Mouse (Mus musculus) bone marrow, adult 2 months (tissue): ENCODE results near the gene Kcnq1.

Experiments
- CTCF ChIP-seq: fragments of 200-500 bp; IDR thresholded peaks from 2 replicates; pipeline ENCODE4 v1.5.1; 2011; ENCODE audit warnings: low read length, control low read depth; ENCODE audit not compliant: control insufficient read depth, insufficient read depth
- POLR2A ChIP-seq: fragments of 200-500 bp; IDR thresholded peaks from 2 replicates; pipeline ENCODE4 v1.6.1; 2011; ENCODE audit warnings: low read depth, mild to moderate bottlenecking, control low read depth, low read length, borderline replicate concordance; ENCODE audit not compliant: control insufficient read depth

GRCm38 (mm10) chr7:143059202-143059870 is 46.8 kb upstream of the Kcnq1 start:
- TF ChIP-seq CTCF (no peak), POLR2A (no peak)
